Mouse (Mus musculus): ENCODE results near the gene Ncor1. TPM values are rescaled to one million over a fixed set of nuclear protein-coding genes. Genes with fewer than 3 reads are reported as not detected.
"Not testable (repeated sequence)": the region's sequence is repeated elsewhere in the genome, so short reads cannot be mapped to it uniquely, and the experiment has no call there.

Gene Ncor1
- total RNA-seq, 2 experiments from 2014 or later, result 180 to 205 TPM

- no peak for DNase-seq
These were observed 103.1 kb downstream of the Ncor1 start for GRCm38 (mm10) chr11:62355216-62355615.

- DNase-seq, result no peak
These were observed 106.4 kb downstream of the Ncor1 start for GRCm38 (mm10) chr11:62351948-62352347.

GRCm38 (mm10) chr11:62343002-62343401, 115.3 kb downstream of the Ncor1 start:
- no peak for DNase-seq

GRCm38 (mm10) chr11:62332228-62332627, 126.1 kb downstream of the Ncor1 start:
- DNase-seq, result peak; percentile 11 to 51

GRCm38 (mm10) chr11:62331141-62331540, 127.2 kb downstream of the Ncor1 start:
- DNase-seq, result no peak

- DNase-seq, result no peak
These were observed 134.7 kb downstream of the Ncor1 start for GRCm38 (mm10) chr11:62323659-62324058.

GRCm38 (mm10) chr11:62320097-62320496, 138.2 kb downstream of the Ncor1 start:
- DNase-seq, result no peak

GRCm38 (mm10) chr11:62317746-62318145, 140.6 kb downstream of the Ncor1 start:
- DNase-seq, result no peak

- no peak for DNase-seq
These were observed 143.4 kb downstream of the Ncor1 start for GRCm38 (mm10) chr11:62314984-62315383.

- no peak for DNase-seq
These were observed 149.0 kb downstream of the Ncor1 start for GRCm38 (mm10) chr11:62309296-62309695.

GRCm38 (mm10) chr11:62305866-62306265, 152.5 kb downstream of the Ncor1 start:
- peak in 1 of 2 experiments; percentile 13 for DNase-seq

- DNase-seq, result no peak
These were observed 159.5 kb downstream of the Ncor1 start for GRCm38 (mm10) chr11:62298883-62299282.

- DNase-seq, result no peak
These were observed 164.2 kb downstream of the Ncor1 start for GRCm38 (mm10) chr11:62294121-62294520.

GRCm38 (mm10) chr11:62287700-62288099, 170.6 kb downstream of the Ncor1 start:
- DNase-seq, result no peak

- no peak for DNase-seq
These were observed 173.3 kb downstream of the Ncor1 start for GRCm38 (mm10) chr11:62285020-62285419.

- DNase-seq, result not testable (repeated sequence)
These were observed 174.3 kb downstream of the Ncor1 start for GRCm38 (mm10) chr11:62284020-62284419.

- peak in 1 of 2 experiments; percentile 84 for DNase-seq
These were observed 176.7 kb downstream of the Ncor1 start for GRCm38 (mm10) chr11:62281601-62281997.

GRCm38 (mm10) chr11:62280675-62281600, 177.4 kb downstream of the Ncor1 start, which contains the start of the genes Zswim7 and Ttc19:
Gene Zswim7 (minus strand): TSS chr11:62281375.
Gene Ttc19 (plus strand): TSS chr11:62281473.
- DNase-seq, result peak; percentile 93 to 95

GRCm38 (mm10) chr11:62278027-62278426, 180.3 kb downstream of the Ncor1 start:
- DNase-seq, result peak; percentile 72 to 73

- no peak for DNase-seq
These were observed 181.3 kb downstream of the Ncor1 start for GRCm38 (mm10) chr11:62277086-62277485.

- no peak for DNase-seq
These were observed 187.5 kb downstream of the Ncor1 start for GRCm38 (mm10) chr11:62270851-62271250.

- DNase-seq, result no peak
These were observed 189.2 kb downstream of the Ncor1 start for GRCm38 (mm10) chr11:62269097-62269496.

- DNase-seq, result no peak
These were observed 190.0 kb downstream of the Ncor1 start for GRCm38 (mm10) chr11:62268381-62268780.
